ENCODE assay signal across 24 mouse cellular contexts in genomic region chr7:103874451-103874850, GRCm38 (mm10). TPM values are rescaled to one million over a fixed set of nuclear protein-coding genes. Genes with fewer than 3 reads are reported as not detected.
DNase-seq lines count a peak whose midpoint lies in the region; ATAC-seq and TF ChIP-seq lines count a peak whose summit lies in the region.
"Had no signal": no experiment of that assay in that cellular context is flagged by ENCODE, and none has a peak within 500 bp of the region (broad histone marks: within the 10 kb centered on the region; RNA-seq: fewer than 3 reads in every experiment).

No protein-coding gene starts in this region.

- no peak overlapping the region for H3K27ac ChIP-seq in forebrain, embryonic 14.5 days (ENCODE audit: low read depth, low read length)
- H3K27ac ChIP-seq in forebrain, postnatal 0 days (ENCODE audit: low read depth, low read length): no peak overlapping the region
- no peak overlapping the region for H3K27ac ChIP-seq in midbrain, postnatal 0 days (ENCODE audit: low read depth, low read length)
- no peak overlapping the region for H3K27ac ChIP-seq in midbrain, embryonic 15.5 days
- peak overlapping the region; percentile 90 for H3K27ac ChIP-seq in liver, embryonic 14.5 days
- H3K27ac ChIP-seq: embryonic facial prominence, embryonic 10.5 days; heart, embryonic 10.5 days; midbrain, embryonic 10.5 days had no signal

- H3K9me3 ChIP-seq in forebrain, embryonic 14.5 days (replicated peaks; ENCODE audit: control insufficient read depth, low read length): no peaks in the 10 kb centered on the region
- no peaks in the 10 kb centered on the region for H3K9me3 ChIP-seq in forebrain, postnatal 0 days (ENCODE audit: low read length)
- H3K9me3 ChIP-seq in midbrain, postnatal 0 days (ENCODE audit: low read length): no peaks in the 10 kb centered on the region
- H3K9me3 ChIP-seq in midbrain, embryonic 15.5 days: no peaks in the 10 kb centered on the region
- H3K9me3 ChIP-seq in liver, embryonic 14.5 days (ENCODE audit: control insufficient read depth, low read length): no peaks in the 10 kb centered on the region
- H3K9me3 ChIP-seq: embryonic facial prominence, embryonic 10.5 days; heart, embryonic 10.5 days; midbrain, embryonic 10.5 days had no signal

- no peaks in the 10 kb centered on the region for H3K27me3 ChIP-seq in forebrain, embryonic 14.5 days (replicated peaks; ENCODE audit: control insufficient read depth, insufficient read depth, low read length)
- no peaks in the 10 kb centered on the region for H3K27me3 ChIP-seq in forebrain, postnatal 0 days (ENCODE audit: insufficient read depth, low read length)
- H3K27me3 ChIP-seq in midbrain, postnatal 0 days (ENCODE audit: insufficient read depth, low read length): no peaks in the 10 kb centered on the region
- no peaks in the 10 kb centered on the region for H3K27me3 ChIP-seq in midbrain, embryonic 15.5 days (replicated peaks)
- H3K27me3 ChIP-seq in liver, embryonic 14.5 days (ENCODE audit: control insufficient read depth, insufficient read depth, low read length): no peaks in the 10 kb centered on the region

- no peak overlapping the region for H3K4me3 ChIP-seq in forebrain, embryonic 14.5 days (ENCODE audit: low read depth, low read length)
- no peak overlapping the region for H3K4me3 ChIP-seq in forebrain, postnatal 0 days (ENCODE audit: low read depth, low read length)
- no peak overlapping the region for H3K4me3 ChIP-seq in midbrain, postnatal 0 days (ENCODE audit: low read depth, low read length)
- no peak overlapping the region for H3K4me3 ChIP-seq in midbrain, embryonic 15.5 days
- no peak overlapping the region for H3K4me3 ChIP-seq in liver, embryonic 14.5 days (ENCODE audit: insufficient read depth in 1 of 2, low read depth in 2 of 2, low read length in 2 of 2)
- H3K4me3 ChIP-seq: embryonic facial prominence, embryonic 10.5 days; erythroblast, embryonic 14.5 days; heart, embryonic 10.5 days; midbrain, embryonic 10.5 days had no signal

- no peak overlapping the region for H3K9ac ChIP-seq in forebrain, embryonic 14.5 days (ENCODE audit: low read length)
- H3K9ac ChIP-seq in forebrain, postnatal 0 days: no peak overlapping the region
- H3K9ac ChIP-seq in midbrain, postnatal 0 days (replicated peaks; ENCODE audit: low read length, poor library complexity, severe bottlenecking): no peak overlapping the region
- H3K9ac ChIP-seq in midbrain, embryonic 15.5 days: no peak overlapping the region
- peak overlapping the region; percentile 49 for H3K9ac ChIP-seq in liver, embryonic 14.5 days (replicated peaks)

- peak; percentile 0 for DNase-seq in forebrain, embryonic 14.5 days (ENCODE audit: low spot score)
- no peak for DNase-seq in forebrain, postnatal 0 days
- DNase-seq in midbrain, postnatal 0 days (ENCODE audit: low spot score): peak; percentile 12
- no peak for DNase-seq in liver, embryonic 14.5 days (ENCODE audit: low read depth in 3 of 3, low spot score in 3 of 3)
- no peak for DNase-seq in thymus, postnatal 25 days
- DNase-seq in layer of hippocampus, postnatal 25 days (ENCODE audit: extremely low spot score in 1 of 2, low spot score in 1 of 2): no peak
- DNase-seq in heart, postnatal 14 days: no peak
- DNase-seq: cerebellum, postnatal 10 days; gastrocnemius, postnatal 10 days; heart, postnatal 36 days; kidney, postnatal 36 days; layer of hippocampus, postnatal 36 days; lung, postnatal 10 days; spleen, adult 18-20 months; thymus, postnatal 14 days had no signal

- no peak overlapping the region for H3K4me2 ChIP-seq in forebrain, embryonic 14.5 days (ENCODE audit: low read length)
- H3K4me2 ChIP-seq in forebrain, postnatal 0 days (ENCODE audit: low read depth): no peak overlapping the region
- no peak overlapping the region for H3K4me2 ChIP-seq in midbrain, postnatal 0 days (ENCODE audit: low read depth, low read length, poor library complexity, severe bottlenecking)
- H3K4me2 ChIP-seq in midbrain, embryonic 15.5 days: no peak overlapping the region
- peak overlapping the region; percentile 33 for H3K4me2 ChIP-seq in liver, embryonic 14.5 days (ENCODE audit: low read depth)

- H3K36me3 ChIP-seq in forebrain, embryonic 14.5 days (ENCODE audit: control insufficient read depth, insufficient read depth, low read length): no peaks in the 10 kb centered on the region
- no peaks in the 10 kb centered on the region for H3K36me3 ChIP-seq in forebrain, postnatal 0 days (ENCODE audit: insufficient read depth)
- no peaks in the 10 kb centered on the region for H3K36me3 ChIP-seq in midbrain, postnatal 0 days (ENCODE audit: insufficient read depth, low read length)
- no peaks in the 10 kb centered on the region for H3K36me3 ChIP-seq in midbrain, embryonic 15.5 days (replicated peaks)
- H3K36me3 ChIP-seq in liver, embryonic 14.5 days (replicated peaks; ENCODE audit: control insufficient read depth, insufficient read depth, low read depth): no peaks in the 10 kb centered on the region
- H3K36me3 ChIP-seq: embryonic facial prominence, embryonic 10.5 days; heart, embryonic 10.5 days; midbrain, embryonic 10.5 days had no signal

- no peak for ATAC-seq in forebrain, embryonic 14.5 days
- no peak for ATAC-seq in forebrain, postnatal 0 days
- no peak for ATAC-seq in midbrain, postnatal 0 days (ENCODE audit: low FRiP score)
- no peak for ATAC-seq in midbrain, embryonic 15.5 days (replicated peaks)
- ATAC-seq in liver, embryonic 14.5 days (ENCODE audit: insufficient read depth): no peak
- ATAC-seq: inflammation-experienced regulatory T-cells, adult 6 months had no signal

- no peak for TF ChIP-seq EP300 in liver, embryonic 14.5 days (IDR thresholded peaks at IDR 0.05; ENCODE audit: low read depth)

- WGBS in forebrain, embryonic 14.5 days: 51% methylated on average over 5 of the region's 5 CpGs
- 43% methylated on average over 5 of the region's 5 CpGs for WGBS in forebrain, postnatal 0 days
- 47% methylated on average over 5 of the region's 5 CpGs for WGBS in midbrain, postnatal 0 days
- 59% methylated on average over 5 of the region's 5 CpGs for WGBS in midbrain, embryonic 15.5 days
- WGBS in liver, embryonic 14.5 days (ENCODE audit: insufficient replicate concordance): 19% methylated on average over 5 of the region's 5 CpGs

- H3K4me1 ChIP-seq in forebrain, embryonic 14.5 days (ENCODE audit: control insufficient read depth, insufficient read depth, low read length): no peaks in the 10 kb centered on the region
- no peaks in the 10 kb centered on the region for H3K4me1 ChIP-seq in forebrain, postnatal 0 days (ENCODE audit: insufficient read depth)
- H3K4me1 ChIP-seq in midbrain, postnatal 0 days (ENCODE audit: insufficient read depth, low read length): no peaks in the 10 kb centered on the region
- no peaks in the 10 kb centered on the region for H3K4me1 ChIP-seq in midbrain, embryonic 15.5 days
- peaks cover 58% of the 10 kb centered on the region in 2 experiments for H3K4me1 ChIP-seq in liver, embryonic 14.5 days (replicated peaks; ENCODE audit: control insufficient read depth in 2 of 2, insufficient read depth in 2 of 2, low read length in 1 of 2)
- H3K4me1 ChIP-seq: embryonic facial prominence, embryonic 10.5 days; heart, embryonic 10.5 days; midbrain, embryonic 10.5 days had no signal

- no peak for TF ChIP-seq CTCF in forebrain, postnatal 0 days (IDR thresholded peaks at IDR 0.05; ENCODE audit: low read depth)
- peak; percentile 56 for TF ChIP-seq CTCF in midbrain, postnatal 0 days (IDR thresholded peaks at IDR 0.05)
- TF ChIP-seq CTCF in liver, embryonic 14.5 days (IDR thresholded peaks at IDR 0.05; ENCODE audit: low read depth): peak; percentile 59

- intact Hi-C loops in heart, postnatal 14 days (cut with DNase I): loop anchor here (10.0 kb wide), 1 partner anchor 1360 kb away; no protein-coding TSS in a partner anchor

RNA-seq across cellular contexts. Expression of gene Olfr66, which starts 11.6 kb away (rescaled TPM):
- polyA plus RNA-seq in forebrain, embryonic 14.5 days (2014; fragmentation: Nextera tagmentation; extraction: Ambion mirVana): not detected in 2 replicates
- not detected in 2 replicates for total RNA-seq in forebrain, postnatal 0 days (2014; rRNA removed)
- not detected in 2 replicates for polyA plus RNA-seq in forebrain, postnatal 0 days (2015; fragmentation: Nextera tagmentation; extraction: Ambion mirVana)
- not detected in 2 replicates for total RNA-seq in midbrain, postnatal 0 days (2014; rRNA removed)
- polyA plus RNA-seq in midbrain, postnatal 0 days (2015; fragmentation: Nextera tagmentation; extraction: Ambion mirVana): not detected in 2 replicates
- not detected in 2 replicates for polyA plus RNA-seq in midbrain, embryonic 15.5 days (2015; fragmentation: Nextera tagmentation; extraction: Ambion mirVana)
- 0.03 TPM in 1 of 2 replicates, not detected in the other for polyA plus RNA-seq in liver, embryonic 14.5 days (2012; rRNA removed)
- not detected in 2 replicates for polyA plus RNA-seq in liver, embryonic 14.5 days (2014; fragmentation: Nextera tagmentation; extraction: Ambion mirVana)
- not detected for total RNA-seq in layer of hippocampus, postnatal 25 days (2021)
- total RNA-seq in heart, postnatal 14 days (2021): not detected
- total RNA-seq: adrenal gland, adult 18-20 months; gastrocnemius, postnatal 10 days; heart, postnatal 36 days; layer of hippocampus, postnatal 36 days had no signal
- polyA plus RNA-seq: embryonic facial prominence, embryonic 10.5 days; erythroblast, embryonic 14.5 days; heart, embryonic 10.5 days; inflammation-experienced regulatory T-cells, adult 6 months; limb, embryonic 11.5 days; midbrain, embryonic 10.5 days; stomach, embryonic 16.5 days had no signal

RNA-seq across cellular contexts. Expression of gene Olfr64, which starts 19.8 kb away (rescaled TPM):
- not detected in 2 replicates for polyA plus RNA-seq in forebrain, embryonic 14.5 days (2014; fragmentation: Nextera tagmentation; extraction: Ambion mirVana)
- not detected in 2 replicates for total RNA-seq in forebrain, postnatal 0 days (2014; rRNA removed)
- not detected in 2 replicates for polyA plus RNA-seq in forebrain, postnatal 0 days (2015; fragmentation: Nextera tagmentation; extraction: Ambion mirVana)
- total RNA-seq in midbrain, postnatal 0 days (2014; rRNA removed): 0.05 TPM in 1 of 2 replicates, not detected in the other
- polyA plus RNA-seq in midbrain, postnatal 0 days (2015; fragmentation: Nextera tagmentation; extraction: Ambion mirVana): not detected in 2 replicates
- not detected in 2 replicates for polyA plus RNA-seq in midbrain, embryonic 15.5 days (2015; fragmentation: Nextera tagmentation; extraction: Ambion mirVana)
- polyA plus RNA-seq in liver, embryonic 14.5 days (2012; rRNA removed): under 0.01 TPM in 1 of 2 replicates, not detected in the other
- polyA plus RNA-seq in liver, embryonic 14.5 days (2014; fragmentation: Nextera tagmentation; extraction: Ambion mirVana): not detected in 2 replicates
- total RNA-seq in layer of hippocampus, postnatal 25 days (2021): not detected
- total RNA-seq in heart, postnatal 14 days (2021): not detected
- total RNA-seq: adrenal gland, adult 18-20 months; gastrocnemius, postnatal 10 days; heart, postnatal 36 days; layer of hippocampus, postnatal 36 days had no signal
- polyA plus RNA-seq: embryonic facial prominence, embryonic 10.5 days; erythroblast, embryonic 14.5 days; heart, embryonic 10.5 days; inflammation-experienced regulatory T-cells, adult 6 months; limb, embryonic 11.5 days; midbrain, embryonic 10.5 days; stomach, embryonic 16.5 days had no signal

RNA-seq across cellular contexts. Expression of gene Hbb-y, which starts 21.4 kb away (rescaled TPM):
- 152 and 669 TPM in 2 replicates for polyA plus RNA-seq in forebrain, embryonic 14.5 days (2014; fragmentation: Nextera tagmentation; extraction: Ambion mirVana)
- total RNA-seq in forebrain, postnatal 0 days (2014; rRNA removed): 1.0 TPM in 1 of 2 replicates, not detected in the other
- polyA plus RNA-seq in forebrain, postnatal 0 days (2015; fragmentation: Nextera tagmentation; extraction: Ambion mirVana): 0.87 and 1.3 TPM in 2 replicates
- total RNA-seq in midbrain, postnatal 0 days (2014; rRNA removed): 1.0 TPM in 1 of 2 replicates, not detected in the other
- polyA plus RNA-seq in midbrain, postnatal 0 days (2015; fragmentation: Nextera tagmentation; extraction: Ambion mirVana): 1.1 TPM in 1 of 2 replicates, not detected in the other
- 155 and 221 TPM in 2 replicates for polyA plus RNA-seq in midbrain, embryonic 15.5 days (2015; fragmentation: Nextera tagmentation; extraction: Ambion mirVana)
- polyA plus RNA-seq in liver, embryonic 14.5 days (2012; rRNA removed): 361 and 394 TPM in 2 replicates
- polyA plus RNA-seq in liver, embryonic 14.5 days (2014; fragmentation: Nextera tagmentation; extraction: Ambion mirVana): 543 and 665 TPM in 2 replicates
- total RNA-seq in layer of hippocampus, postnatal 25 days (2021): not detected
- not detected for total RNA-seq in heart, postnatal 14 days (2021)
- total RNA-seq: adrenal gland, adult 18-20 months; gastrocnemius, postnatal 10 days; heart, postnatal 36 days; layer of hippocampus, postnatal 36 days had no signal
- polyA plus RNA-seq: inflammation-experienced regulatory T-cells, adult 6 months had no signal

RNA-seq across cellular contexts. Expression of gene Olfr65, which starts 28.8 kb away (rescaled TPM):
- not detected in 2 replicates for polyA plus RNA-seq in forebrain, embryonic 14.5 days (2014; fragmentation: Nextera tagmentation; extraction: Ambion mirVana)
- total RNA-seq in forebrain, postnatal 0 days (2014; rRNA removed): not detected in 2 replicates
- not detected in 2 replicates for polyA plus RNA-seq in forebrain, postnatal 0 days (2015; fragmentation: Nextera tagmentation; extraction: Ambion mirVana)
- not detected in 2 replicates for total RNA-seq in midbrain, postnatal 0 days (2014; rRNA removed)
- polyA plus RNA-seq in midbrain, postnatal 0 days (2015; fragmentation: Nextera tagmentation; extraction: Ambion mirVana): not detected in 2 replicates
- not detected in 2 replicates for polyA plus RNA-seq in midbrain, embryonic 15.5 days (2015; fragmentation: Nextera tagmentation; extraction: Ambion mirVana)
- polyA plus RNA-seq in liver, embryonic 14.5 days (2012; rRNA removed): not detected in 2 replicates
- not detected in 2 replicates for polyA plus RNA-seq in liver, embryonic 14.5 days (2014; fragmentation: Nextera tagmentation; extraction: Ambion mirVana)
- not detected for total RNA-seq in layer of hippocampus, postnatal 25 days (2021)
- not detected for total RNA-seq in heart, postnatal 14 days (2021)
- total RNA-seq: adrenal gland, adult 18-20 months; gastrocnemius, postnatal 10 days; heart, postnatal 36 days; layer of hippocampus, postnatal 36 days had no signal
- polyA plus RNA-seq: embryonic facial prominence, embryonic 10.5 days; erythroblast, embryonic 14.5 days; heart, embryonic 10.5 days; inflammation-experienced regulatory T-cells, adult 6 months; limb, embryonic 11.5 days; midbrain, embryonic 10.5 days; stomach, embryonic 16.5 days had no signal

RNA-seq across cellular contexts. Expression of gene Hbb-bh1, which starts 31.5 kb away (rescaled TPM):
- 0.90 and 2.5 TPM in 2 replicates for polyA plus RNA-seq in forebrain, embryonic 14.5 days (2014; fragmentation: Nextera tagmentation; extraction: Ambion mirVana)
- total RNA-seq in forebrain, postnatal 0 days (2014; rRNA removed): not detected in 2 replicates
- not detected in 2 replicates for polyA plus RNA-seq in forebrain, postnatal 0 days (2015; fragmentation: Nextera tagmentation; extraction: Ambion mirVana)
- total RNA-seq in midbrain, postnatal 0 days (2014; rRNA removed): not detected in 2 replicates
- polyA plus RNA-seq in midbrain, postnatal 0 days (2015; fragmentation: Nextera tagmentation; extraction: Ambion mirVana): not detected in 2 replicates
- polyA plus RNA-seq in midbrain, embryonic 15.5 days (2015; fragmentation: Nextera tagmentation; extraction: Ambion mirVana): 1.8 and 2.5 TPM in 2 replicates
- 94.8 and 146 TPM in 2 replicates for polyA plus RNA-seq in liver, embryonic 14.5 days (2012; rRNA removed)
- polyA plus RNA-seq in liver, embryonic 14.5 days (2014; fragmentation: Nextera tagmentation; extraction: Ambion mirVana): 155 and 211 TPM in 2 replicates
- total RNA-seq in layer of hippocampus, postnatal 25 days (2021): not detected
- not detected for total RNA-seq in heart, postnatal 14 days (2021)
- total RNA-seq: adrenal gland, adult 18-20 months; gastrocnemius, postnatal 10 days; heart, postnatal 36 days; layer of hippocampus, postnatal 36 days had no signal
- polyA plus RNA-seq: inflammation-experienced regulatory T-cells, adult 6 months had no signal

Comparison
In these comparisons a context has a peak if more than half of its experiments do, and no peak if none do; other contexts are left out.
1. DNase-seq: peak in forebrain, embryonic 14.5 days (single experiment) and midbrain, postnatal 0 days (single experiment); none in forebrain, postnatal 0 days (single experiment), liver, embryonic 14.5 days (0 of 3), thymus, postnatal 25 days (single experiment), layer of hippocampus, postnatal 25 days (0 of 2) and heart, postnatal 14 days (0 of 2).
2. RNA of gene Hbb-y, which starts 21.4 kb away (polyA plus RNA-seq): 152 to 669 TPM in forebrain, embryonic 14.5 days, 361 to 665 TPM in liver, embryonic 14.5 days and 155 to 221 TPM in midbrain, embryonic 15.5 days; 1.1 TPM in midbrain, postnatal 0 days and 0.87 to 1.3 TPM in forebrain, postnatal 0 days; every median in the first group is over 10 times any median in the second.